Mouse (Mus musculus): ENCODE measurements around the gene Otp.

Gene Otp

GRCm38 (mm10) chr13:94875396-94875880 is at the start of gene Otp:
TSS of gene Otp (plus strand) at chr13:94875602.
- DNase-seq (ENCODE audit: extremely low spot score, low read depth, low spot score), result no peak

- no peak for DNase-seq (ENCODE audit: extremely low spot score, low read depth, low spot score)
Measured at GRCm38 (mm10) chr13:94826389-94826788, 49.0 kb upstream of the Otp start.

- no peak for DNase-seq (ENCODE audit: extremely low spot score, low read depth, low spot score)
Measured at GRCm38 (mm10) chr13:94826986-94827385, 48.4 kb upstream of the Otp start.

GRCm38 (mm10) chr13:94827847-94828246 is 47.6 kb upstream of the Otp start:
- DNase-seq (ENCODE audit: extremely low spot score, low read depth, low spot score), result no peak

GRCm38 (mm10) chr13:94838047-94838720 is 37.2 kb upstream of the Otp start:
- no peak for DNase-seq (ENCODE audit: extremely low spot score, low read depth, low spot score)

- no peak for DNase-seq (ENCODE audit: extremely low spot score, low read depth, low spot score)
Measured at GRCm38 (mm10) chr13:94838756-94839337, 36.6 kb upstream of the Otp start.

- DNase-seq (ENCODE audit: extremely low spot score, low read depth, low spot score), result no peak
Measured at GRCm38 (mm10) chr13:94843236-94843635, 32.2 kb upstream of the Otp start.

GRCm38 (mm10) chr13:94847870-94848269 is 27.5 kb upstream of the Otp start:
- no peak for DNase-seq (ENCODE audit: extremely low spot score, low read depth, low spot score)

- DNase-seq (ENCODE audit: extremely low spot score, low read depth, low spot score), result no peak
Measured at GRCm38 (mm10) chr13:94849351-94849750, 26.1 kb upstream of the Otp start.

- no peak for DNase-seq (ENCODE audit: extremely low spot score, low read depth, low spot score)
Measured at GRCm38 (mm10) chr13:94858016-94858575, 17.3 kb upstream of the Otp start.

- DNase-seq (ENCODE audit: extremely low spot score, low read depth, low spot score), result no peak
Measured at GRCm38 (mm10) chr13:94859256-94859655, 16.1 kb upstream of the Otp start.

GRCm38 (mm10) chr13:94862491-94863230 is 12.7 kb upstream of the Otp start:
- DNase-seq (ENCODE audit: extremely low spot score, low read depth, low spot score), result no peak

GRCm38 (mm10) chr13:94866906-94867305 is 8.5 kb upstream of the Otp start:
- DNase-seq (ENCODE audit: extremely low spot score, low read depth, low spot score), result no peak

GRCm38 (mm10) chr13:94867772-94868171 is 7.6 kb upstream of the Otp start:
- DNase-seq (ENCODE audit: extremely low spot score, low read depth, low spot score), result no peak

GRCm38 (mm10) chr13:94868478-94868950 is 6.9 kb upstream of the Otp start:
- DNase-seq (ENCODE audit: extremely low spot score, low read depth, low spot score), result no peak

- DNase-seq (ENCODE audit: extremely low spot score, low read depth, low spot score), result no peak
Measured at GRCm38 (mm10) chr13:94869541-94869940, 5.9 kb upstream of the Otp start.

- DNase-seq (ENCODE audit: extremely low spot score, low read depth, low spot score), result no peak
Measured at GRCm38 (mm10) chr13:94870071-94870460, 5.3 kb upstream of the Otp start.

- DNase-seq (ENCODE audit: extremely low spot score, low read depth, low spot score), result no peak
Measured at GRCm38 (mm10) chr13:94870461-94871186, 4.8 kb upstream of the Otp start.

GRCm38 (mm10) chr13:94871806-94872320 is 3.5 kb upstream of the Otp start:
- DNase-seq (ENCODE audit: extremely low spot score, low read depth, low spot score), result no peak

GRCm38 (mm10) chr13:94872439-94872838 is 3.0 kb upstream of the Otp start:
- DNase-seq (ENCODE audit: extremely low spot score, low read depth, low spot score), result no peak

All from hindlimb bud, embryonic 11.5 days (tissue).